Mouse (Mus musculus): Measurements from ENCODE around the gene Brk1. TPM values are rescaled to one million over a fixed set of nuclear protein-coding genes. Genes with fewer than 3 reads are reported as not detected.
A peak's percentile ranks its signal among the peaks of the same experiment; 100 is the strongest.

The Brk1 gene
- polyA plus RNA-seq, 1 experiment from 2014 or later, result 201 TPM

DNA sequence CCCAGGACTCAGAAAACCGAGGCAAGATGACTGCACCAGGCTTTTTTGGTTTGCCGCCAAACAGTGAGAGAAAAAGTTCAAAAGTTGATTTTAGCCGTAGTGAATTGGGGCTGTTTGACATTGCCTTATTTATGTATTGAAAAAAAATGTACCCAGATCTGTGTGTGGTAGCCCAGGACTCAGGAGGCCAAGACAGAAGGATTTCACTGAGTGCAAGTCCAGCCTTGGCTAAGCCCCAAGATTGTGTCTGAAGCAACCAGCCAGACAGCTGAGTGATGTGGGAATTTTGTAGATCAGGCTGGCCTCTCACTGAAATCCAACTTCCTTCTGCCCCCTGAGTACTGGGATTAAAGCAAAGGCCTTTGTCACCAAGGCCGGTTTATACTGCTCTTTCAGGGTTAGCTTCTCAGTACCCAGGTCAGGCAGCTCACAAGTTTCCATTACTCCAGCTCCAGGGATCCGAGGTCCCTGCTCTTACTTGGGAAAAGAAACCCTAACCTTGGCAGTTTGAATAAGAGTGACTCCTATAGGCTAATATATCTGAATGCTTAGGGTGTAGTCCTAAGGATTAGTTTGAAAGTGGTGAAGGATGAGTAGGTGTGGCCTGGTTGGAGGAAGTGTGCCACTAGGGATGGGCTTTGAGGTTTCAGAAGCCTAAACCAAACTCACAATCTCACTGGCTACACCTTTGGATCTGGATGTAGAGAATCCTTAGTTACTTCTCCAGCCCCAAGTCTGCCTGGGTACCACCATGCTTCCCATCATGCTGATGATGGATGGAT lies 20.6 kb downstream of the Brk1 start:
- DNase-seq (ENCODE audit: low spot score), result no peak
- no peaks in the 10 kb centered on the region for H3K9me3 ChIP-seq (ENCODE audit: control insufficient read depth, low read length)
- TF ChIP-seq CTCF (IDR thresholded peaks at IDR 0.05; ENCODE audit: low read depth), result no peak
- TF ChIP-seq EP300 (optimal IDR thresholded peaks at IDR 0.05), result no peak
- H3K36me3 ChIP-seq (ENCODE audit: control insufficient read depth, insufficient read depth, low read length), result peaks cover 11% of the 10 kb centered on the region
- no peaks in the 10 kb centered on the region; the same call in 1 of the 2 replicates for H3K4me1 ChIP-seq (replicated peaks; ENCODE audit: control insufficient read depth, insufficient read depth)
- peak overlapping the region; percentile 68; the same call in 1 of the 2 replicates for H3K4me3 ChIP-seq (ENCODE audit: low read depth, low read length)
- H3K27ac ChIP-seq (replicated peaks), result no peak overlapping the region; the same call in 1 of the 2 replicates
- H3K9ac ChIP-seq (ENCODE audit: low read length), result no peak overlapping the region
- ATAC-seq (ENCODE audit: low FRiP score, low TSS enrichment), result no peak
- no peaks in the 10 kb centered on the region for H3K27me3 ChIP-seq (ENCODE audit: control insufficient read depth, insufficient read depth, low read length)
- H3K4me2 ChIP-seq (replicated peaks; ENCODE audit: low read depth), result peak overlapping the region; percentile 77
- 28% methylated on average over 5 of the region's 5 CpGs for WGBS

DNA sequence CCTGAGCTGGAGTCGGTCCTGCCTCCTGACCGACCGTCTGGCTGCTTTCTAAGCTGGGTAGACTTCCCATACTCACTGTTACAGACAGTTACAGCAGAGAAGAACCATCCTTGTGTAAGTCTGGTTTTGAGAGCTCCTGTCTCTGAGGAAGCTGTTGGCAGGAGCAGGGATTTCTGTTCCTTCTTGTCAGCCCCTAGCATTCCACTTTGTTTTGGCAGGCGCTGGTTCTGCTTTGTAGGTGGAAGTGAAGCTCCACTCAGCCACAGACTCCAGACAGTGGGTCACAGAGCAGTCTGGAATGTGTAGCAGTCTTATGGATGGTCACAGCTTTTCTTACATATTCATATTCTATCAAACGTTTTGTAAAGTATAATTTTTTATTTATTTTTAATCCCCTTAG lies 25.8 kb downstream of the Brk1 start:
- Histone ChIP-seq H3K4me3 (ENCODE audit: low read depth, low read length) (no peak overlapping the region), H3K9ac (ENCODE audit: low read length) (no peak overlapping the region), H3K36me3 (ENCODE audit: control insufficient read depth, insufficient read depth, low read length) (peaks cover 21% of the 10 kb centered on the region), H3K4me2 (replicated peaks; ENCODE audit: low read depth) (no peak overlapping the region), H3K4me1 (replicated peaks; ENCODE audit: control insufficient read depth, insufficient read depth) (no peaks in the 10 kb centered on the region), H3K9me3 (ENCODE audit: control insufficient read depth, low read length) (no peaks in the 10 kb centered on the region), H3K27me3 (ENCODE audit: control insufficient read depth, insufficient read depth, low read length) (no peaks in the 10 kb centered on the region), H3K27ac (replicated peaks) (no peak overlapping the region)
- 69% methylated on average over 5 of the region's 5 CpGs for WGBS
- no peak for ATAC-seq (ENCODE audit: low FRiP score, low TSS enrichment)
- DNase-seq (ENCODE audit: low spot score), result no peak
- TF ChIP-seq EP300 (optimal IDR thresholded peaks at IDR 0.05) (no peak), CTCF (IDR thresholded peaks at IDR 0.05; ENCODE audit: low read depth) (no peak)

DNA sequence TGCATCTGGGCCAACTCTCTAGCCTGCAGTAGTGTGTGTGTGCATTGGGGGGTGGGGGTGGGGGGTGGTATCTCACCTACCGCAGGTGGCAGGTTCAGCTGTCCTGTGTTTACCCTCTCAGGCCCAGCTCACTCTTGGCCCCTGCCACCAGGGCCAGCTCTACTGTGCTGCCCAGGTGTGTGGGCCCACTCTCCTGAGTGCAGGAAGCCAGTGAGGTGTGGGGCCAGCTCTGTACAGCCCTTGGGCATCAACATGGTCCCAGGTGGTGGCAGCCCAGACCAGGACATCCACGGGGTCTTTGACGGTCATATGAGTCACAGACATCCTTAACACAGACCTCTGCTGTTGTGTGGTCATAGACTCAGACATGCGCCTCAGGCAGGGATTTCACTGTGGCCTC lies 28.3 kb downstream of the Brk1 start:
- Histone ChIP-seq H3K36me3 (ENCODE audit: control insufficient read depth, insufficient read depth, low read length) (peaks cover 21% of the 10 kb centered on the region), H3K9me3 (ENCODE audit: control insufficient read depth, low read length) (no peaks in the 10 kb centered on the region), H3K27ac (replicated peaks) (no peak overlapping the region), H3K4me2 (replicated peaks; ENCODE audit: low read depth) (no peak overlapping the region), H3K4me1 (replicated peaks; ENCODE audit: control insufficient read depth, insufficient read depth) (no peaks in the 10 kb centered on the region), H3K9ac (ENCODE audit: low read length) (no peak overlapping the region), H3K4me3 (ENCODE audit: low read depth, low read length) (no peak overlapping the region), H3K27me3 (ENCODE audit: control insufficient read depth, insufficient read depth, low read length) (no peaks in the 10 kb centered on the region)
- TF ChIP-seq CTCF (IDR thresholded peaks at IDR 0.05; ENCODE audit: low read depth) (no peak), EP300 (optimal IDR thresholded peaks at IDR 0.05) (no peak)
- whole genome bisulfite sequencing, result 81% methylated on average over 4 of the region's 4 CpGs
- 0 out of 2 replicates have a peak, but pooled peaks have one; percentile 25 for ATAC-seq (ENCODE audit: low FRiP score, low TSS enrichment)
- DNase-seq (ENCODE audit: low spot score), result no peak

DNA sequence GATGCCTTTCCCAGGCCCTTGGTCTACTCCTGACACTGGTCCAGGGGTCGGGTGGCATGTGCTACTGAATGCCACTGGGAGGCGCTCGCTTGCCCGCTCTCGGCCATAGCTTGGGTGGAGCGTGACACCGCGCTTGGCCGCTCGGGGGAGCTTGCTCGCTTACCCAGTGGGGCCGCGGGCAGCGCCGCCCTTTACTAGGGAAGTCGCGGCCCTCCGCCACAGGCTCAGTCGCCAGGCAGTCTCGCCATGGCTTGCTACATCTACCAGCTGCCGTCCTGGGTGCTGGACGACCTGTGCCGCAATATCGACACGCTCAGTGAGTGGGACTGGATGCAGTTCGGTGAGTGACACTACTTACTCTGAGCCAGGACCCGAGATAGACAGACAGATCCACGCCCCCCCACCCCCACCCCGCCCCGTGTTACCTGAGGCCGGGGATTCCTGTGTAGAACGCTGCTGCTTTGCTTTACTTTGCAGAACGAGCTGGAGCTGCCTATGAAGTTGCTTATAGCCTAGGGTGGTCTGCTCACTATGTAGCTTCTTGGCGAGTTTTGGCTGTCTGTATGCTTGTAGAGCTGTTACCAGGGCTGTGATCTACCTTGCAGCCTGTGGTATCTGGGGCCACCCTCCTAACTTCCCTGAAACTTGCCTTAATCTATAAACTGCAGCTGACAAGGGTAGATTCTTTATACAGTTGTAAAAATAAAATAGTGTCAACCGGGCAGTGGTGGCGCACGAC lies 33.9 kb downstream of the Brk1 start, which contains the start of gene Irak2:
Gene Irak2 (plus strand): TSS at position 166 of the 739 bp plus-strand sequence.
- Histone ChIP-seq H3K4me3 (ENCODE audit: low read depth, low read length) (peak within 1 kb of the TSS; percentile 61), H3K9me3 (ENCODE audit: control insufficient read depth, low read length) (no peaks in the 10 kb centered on the region), H3K9ac (ENCODE audit: low read length) (peak within 1 kb of the TSS; percentile 76), H3K4me1 (replicated peaks; ENCODE audit: control insufficient read depth, insufficient read depth) (no peaks in the 10 kb centered on the region), H3K36me3 (ENCODE audit: control insufficient read depth, insufficient read depth, low read length) (no peaks in the 10 kb centered on the region), H3K27me3 (ENCODE audit: control insufficient read depth, insufficient read depth, low read length) (no peaks in the 10 kb centered on the region), H3K27ac (replicated peaks) (peak within 1 kb of the TSS; percentile 63), H3K4me2 (replicated peaks; ENCODE audit: low read depth) (peak within 1 kb of the TSS; percentile 70)
- peak; percentile 100 for TF ChIP-seq CTCF (IDR thresholded peaks at IDR 0.05; ENCODE audit: low read depth)
- no peak for TF ChIP-seq EP300 (optimal IDR thresholded peaks at IDR 0.05)
- WGBS, result 8% methylated on average over 37 of the region's 37 CpGs
- peak; percentile 96 for ATAC-seq (ENCODE audit: low FRiP score, low TSS enrichment)
- DNase-seq (ENCODE audit: low spot score), result peak; percentile 97

DNA sequence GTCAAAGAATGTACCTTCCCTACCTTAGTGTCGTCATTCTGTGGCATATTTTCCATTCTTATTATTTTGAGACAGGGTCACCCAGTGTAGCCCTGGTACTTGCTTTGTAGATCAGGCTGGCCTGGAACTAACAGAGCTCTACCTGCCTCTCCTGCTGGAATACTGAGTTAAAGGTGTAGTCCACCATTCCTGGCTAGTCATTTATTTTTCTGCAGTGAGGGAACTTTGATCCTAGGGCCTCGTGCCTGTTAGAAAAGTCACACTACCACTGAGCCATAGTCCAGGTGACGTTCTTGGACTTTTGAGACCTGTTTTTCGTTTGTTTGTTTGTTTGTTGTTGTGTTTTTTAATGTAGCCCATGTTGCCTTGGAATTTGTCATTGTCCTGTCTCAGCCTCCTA lies 34.6 kb downstream of the Brk1 start:
- no peak for DNase-seq (ENCODE audit: low spot score)
- Histone ChIP-seq H3K27me3 (ENCODE audit: control insufficient read depth, insufficient read depth, low read length) (no peaks in the 10 kb centered on the region), H3K36me3 (ENCODE audit: control insufficient read depth, insufficient read depth, low read length) (no peaks in the 10 kb centered on the region), H3K9me3 (ENCODE audit: control insufficient read depth, low read length) (no peaks in the 10 kb centered on the region), H3K4me1 (replicated peaks; ENCODE audit: control insufficient read depth, insufficient read depth) (no peaks in the 10 kb centered on the region), H3K4me2 (replicated peaks; ENCODE audit: low read depth) (peak overlapping the region; percentile 70; the same call in 1 of the 2 replicates), H3K27ac (replicated peaks) (no peak overlapping the region), H3K4me3 (ENCODE audit: low read depth, low read length) (peak overlapping the region; percentile 61; the same call in 1 of the 2 replicates), H3K9ac (ENCODE audit: low read length) (no peak overlapping the region)
- TF ChIP-seq CTCF (IDR thresholded peaks at IDR 0.05; ENCODE audit: low read depth), result no peak
- WGBS, result 71% methylated on average over 4 of the region's 4 CpGs
- ATAC-seq (ENCODE audit: low FRiP score, low TSS enrichment), result no peak
